Mouse (Mus musculus) T-helper 17 cell (primary cell): ENCODE data around the gene Sympk.
"Not testable (repeated sequence)": the region's sequence is repeated elsewhere in the genome, so short reads cannot be mapped to it uniquely, and the experiment has no call there.

Experiments used
- in situ Hi-C, 2 experiments: fragments of 300-600 bp; cut with MboI, MseI; formaldehyde crosslinking; loops; 1 replicate in 1 of 2; 2 replicates in 1 of 2; pipeline ENCODE4 v1.15.1; 2025; ENCODE audit warnings: high pct_unique_total_duplicates in 2 of 2

Gene Sympk

GRCm38 (mm10) chr7:19051161-19051560, 27.0 kb downstream of the Sympk start:
- in situ Hi-C loops: no loop called here

- in situ Hi-C loops: no loop called here
Measured at GRCm38 (mm10) chr7:19052345-19053135, 28.4 kb downstream of the Sympk start.

GRCm38 (mm10) chr7:19053136-19053532, 29.0 kb downstream of the Sympk start:
- in situ Hi-C loops: no loop called here

DNA sequence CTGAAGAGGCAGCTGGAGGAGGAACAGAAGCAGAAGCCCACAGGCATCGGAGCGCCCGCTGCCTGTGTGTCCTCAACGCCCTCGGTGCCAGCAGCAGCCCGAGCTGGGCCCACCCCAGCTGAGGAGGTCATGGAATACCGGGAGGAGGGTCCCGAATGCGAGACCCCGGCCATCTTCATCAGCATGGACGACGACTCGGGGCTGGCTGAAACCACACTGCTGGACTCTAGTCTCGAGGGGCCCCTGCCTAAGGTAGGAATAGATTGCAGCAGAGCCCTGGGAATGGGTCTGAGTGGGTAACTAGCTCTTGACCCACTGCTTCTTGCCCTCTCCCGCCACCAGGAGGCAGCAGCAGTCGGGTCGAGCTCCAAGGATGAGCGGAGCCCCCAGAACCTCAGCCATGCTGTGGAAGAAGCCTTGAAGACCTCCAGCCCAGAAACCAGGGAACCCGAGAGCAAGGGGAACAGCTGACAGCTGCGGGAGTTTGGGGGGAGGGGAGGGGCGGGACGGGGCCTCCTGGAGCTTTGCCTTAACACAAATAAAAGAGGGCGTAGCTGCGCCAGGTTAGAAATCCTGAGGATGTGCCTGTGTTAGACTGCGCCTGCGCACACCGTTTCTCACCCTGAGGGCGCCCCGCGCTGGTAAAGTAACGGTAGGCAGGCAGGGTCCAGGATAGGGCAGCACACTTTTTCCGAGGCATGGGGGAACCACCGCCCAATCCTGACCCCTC, 30.0 kb downstream of the Sympk start, which contains the start of gene Rsph6a:
TSS of gene Rsph6a (plus strand) at position 644 of the 730 bp plus-strand sequence.
- in situ Hi-C loops: no loop called here

DNA sequence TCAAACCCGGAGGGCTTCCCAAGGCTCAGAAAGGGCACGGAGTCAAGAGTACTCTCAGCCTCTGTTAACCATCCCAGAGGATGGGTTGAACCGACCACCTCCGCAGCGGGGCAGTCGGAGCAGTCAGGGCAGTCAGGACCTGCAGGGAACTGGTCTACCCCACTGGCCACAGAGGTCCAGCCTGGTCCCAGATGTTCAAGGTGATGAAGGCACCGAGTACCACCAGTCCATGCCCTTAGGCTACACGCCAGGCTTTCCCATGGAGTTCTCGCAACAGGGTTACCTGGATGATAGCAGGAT, 30.6 kb downstream of the Sympk start:
- in situ Hi-C loops: no loop called here

DNA sequence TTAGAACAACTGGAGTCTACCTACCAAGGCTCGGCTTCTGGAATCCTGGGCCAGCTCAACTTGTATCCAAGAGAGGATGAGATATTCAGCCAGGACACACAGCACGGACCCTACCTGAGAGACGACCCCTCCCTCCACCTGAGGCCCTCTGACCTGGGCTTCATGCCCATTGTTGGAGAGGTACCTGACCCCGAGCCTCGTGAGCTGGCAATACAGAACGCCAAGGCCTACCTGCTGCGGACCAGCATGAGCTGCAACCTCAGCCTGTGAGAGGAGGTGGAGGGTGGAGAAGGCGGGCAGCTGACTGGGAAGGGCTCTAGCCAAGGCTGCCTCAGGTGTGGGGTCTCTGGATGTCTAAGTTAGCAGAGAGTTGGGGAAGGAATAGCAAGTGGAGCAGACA, 30.9 kb downstream of the Sympk start:
- in situ Hi-C loops: no loop called here

DNA sequence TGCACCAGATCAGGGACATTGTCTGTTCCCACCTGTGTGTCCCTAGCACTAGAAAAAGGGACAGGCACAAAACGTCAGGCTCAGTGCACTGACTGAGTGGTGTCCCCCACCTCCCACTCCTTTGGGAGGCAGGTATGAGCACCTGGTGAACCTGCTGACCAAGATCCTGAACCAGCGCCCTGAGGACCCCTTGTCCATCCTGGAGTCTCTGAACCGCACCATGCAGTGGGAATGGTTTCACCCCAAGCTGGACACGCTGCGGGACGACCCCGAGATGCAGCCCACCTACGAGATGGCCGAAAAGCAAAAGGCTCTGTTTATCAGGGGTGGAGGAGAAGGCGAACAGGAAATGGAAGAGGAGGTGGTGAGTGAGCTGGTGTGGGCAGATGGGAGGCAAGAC, 33.2 kb downstream of the Sympk start:
- in situ Hi-C loops: no loop called here

DNA sequence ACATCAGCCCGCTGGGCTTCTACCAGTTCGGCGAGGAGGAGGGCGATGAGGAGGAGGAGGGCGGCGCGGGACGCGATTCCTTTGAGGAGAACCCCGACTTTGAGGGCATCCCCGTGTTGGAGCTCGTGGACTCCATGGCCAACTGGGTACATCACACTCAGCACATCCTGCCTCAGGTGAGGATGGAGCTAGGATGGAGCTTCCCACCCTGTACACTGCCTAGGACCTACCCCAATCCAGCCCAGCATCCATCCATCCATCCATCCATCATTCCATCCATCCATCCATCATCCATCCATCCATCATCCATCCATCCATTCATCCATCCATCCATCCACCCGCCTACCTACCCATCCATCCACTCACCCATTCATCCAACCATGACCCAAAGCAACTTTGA, 41.7 kb downstream of the Sympk start:
- in situ Hi-C loops: no loop called here

- in situ Hi-C loops: no loop called here
Measured at GRCm38 (mm10) chr7:19067063-19067462, 42.9 kb downstream of the Sympk start.

DNA sequence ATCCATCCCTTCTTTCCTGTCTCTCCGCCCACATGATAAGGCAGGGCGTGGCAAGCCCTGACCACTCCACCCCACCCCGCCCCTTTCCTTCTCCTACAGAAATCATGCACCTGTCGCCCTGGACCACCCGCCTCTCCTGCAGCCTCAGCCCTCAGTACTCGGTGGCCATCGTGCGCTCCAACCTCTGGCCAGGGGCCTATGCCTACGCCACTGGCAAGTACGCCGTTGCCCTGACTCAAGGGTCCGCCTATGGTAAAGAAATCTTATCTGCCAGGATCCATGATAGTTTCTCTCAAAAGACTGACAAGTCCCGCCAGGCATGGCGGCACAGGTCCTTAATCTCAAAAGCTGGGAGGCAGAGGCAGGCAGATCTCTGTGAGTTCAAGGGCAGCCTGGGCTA, 43.8 kb downstream of the Sympk start:
- in situ Hi-C loops: no loop called here

DNA sequence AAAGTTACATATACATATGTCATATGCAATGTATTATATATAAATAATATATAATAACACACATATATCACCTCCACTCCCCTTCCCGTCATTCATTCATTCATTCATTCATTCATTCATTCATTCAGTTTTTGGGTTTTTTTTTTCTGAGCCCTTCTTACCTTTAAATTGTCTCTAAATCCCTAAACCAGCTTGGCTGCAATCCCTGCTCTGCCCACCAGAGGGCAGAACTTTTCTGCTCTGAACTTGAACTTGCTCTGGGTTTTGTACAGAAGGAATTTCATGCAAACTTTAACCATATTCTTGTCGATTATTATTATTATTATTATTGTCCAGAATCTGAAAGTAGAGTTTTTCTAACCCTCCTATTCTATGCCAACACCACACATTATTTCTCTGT, 44.5 kb downstream of the Sympk start:
- in situ Hi-C loops: no loop called here

GRCm38 (mm10) chr7:19069500-19069899, 45.3 kb downstream of the Sympk start:
- in situ Hi-C loops: no loop called here

DNA sequence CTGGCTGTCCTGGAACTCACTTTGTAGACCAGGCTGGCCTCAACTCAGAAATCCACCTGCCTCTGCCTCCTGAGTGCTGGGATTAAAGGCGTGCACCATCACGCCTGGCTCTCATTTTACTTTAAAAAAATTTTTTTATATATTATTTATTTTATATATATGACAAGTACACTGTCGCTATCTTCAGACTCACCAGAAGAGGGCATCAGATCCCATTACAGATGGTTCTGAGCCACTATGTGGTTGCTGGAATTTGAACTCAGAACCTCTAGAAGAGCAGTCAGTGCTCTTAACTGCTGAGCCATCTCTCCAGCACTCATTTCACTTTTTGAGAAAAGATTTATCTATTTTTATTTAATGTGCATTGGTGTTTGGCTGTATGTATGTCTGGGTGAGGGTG, 46.8 kb downstream of the Sympk start:
- in situ Hi-C loops: not testable (repeated sequence)

DNA sequence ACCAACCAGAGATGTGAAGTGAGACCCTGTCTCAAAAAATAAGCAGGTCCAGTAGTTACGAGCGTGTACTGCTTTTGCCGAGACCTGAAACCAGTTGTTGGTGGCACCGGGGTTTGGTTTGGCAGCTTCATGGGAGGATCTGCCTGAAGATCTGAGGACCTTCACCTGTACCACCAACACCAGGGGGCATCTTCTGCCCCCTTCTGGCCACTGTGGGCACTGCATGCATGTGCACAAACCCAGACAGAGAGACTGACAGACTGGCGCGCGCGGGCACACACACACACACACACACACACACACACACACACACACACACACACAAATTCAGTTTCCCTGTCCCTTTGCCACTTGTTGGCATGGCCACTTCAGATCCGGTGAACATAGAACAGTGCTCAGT, 49.3 kb downstream of the Sympk start:
- in situ Hi-C loops: no loop called here

DNA sequence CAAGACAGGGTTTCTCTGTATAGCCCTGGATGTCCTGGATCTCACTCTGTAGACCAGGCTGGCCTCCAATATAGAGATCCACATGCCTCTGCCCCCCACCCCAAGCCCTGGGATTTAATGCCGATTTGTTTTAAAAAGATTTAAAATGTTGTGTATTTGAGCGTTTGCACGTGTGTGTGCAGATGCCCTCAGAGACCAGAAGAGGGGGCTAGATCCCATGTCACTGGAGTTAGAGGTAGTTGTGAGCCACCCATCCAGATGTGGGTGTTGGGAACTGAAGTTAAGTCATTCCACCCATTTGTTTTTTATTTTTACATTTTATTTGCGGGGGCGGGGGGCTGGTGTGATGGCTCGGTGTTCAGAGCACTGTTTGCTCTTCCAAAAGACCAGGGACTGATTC, 50.3 kb downstream of the Sympk start:
- in situ Hi-C loops: no loop called here

DNA sequence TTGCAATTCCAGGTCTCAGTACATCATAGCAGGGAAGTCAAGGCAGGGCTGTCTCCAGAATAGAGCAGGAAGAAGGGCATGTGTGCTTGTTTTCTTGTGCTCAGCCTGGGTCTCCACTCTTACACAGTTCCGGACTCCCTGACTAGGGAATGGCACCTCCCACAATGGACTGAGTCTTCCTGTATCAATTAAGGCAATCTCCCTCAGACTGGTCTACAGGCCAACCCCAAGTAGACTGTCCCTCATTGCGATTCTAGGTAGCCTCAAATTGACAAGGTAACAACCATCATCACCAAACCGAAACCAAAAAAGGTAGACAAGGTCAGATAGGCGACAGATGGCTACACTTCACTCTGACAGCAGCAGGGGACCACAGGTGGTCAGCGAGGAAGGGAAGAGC, 51.1 kb downstream of the Sympk start:
- in situ Hi-C loops: no loop called here

- in situ Hi-C loops: no loop called here
Measured at GRCm38 (mm10) chr7:19075723-19076585, 51.8 kb downstream of the Sympk start, which contains the start of gene Dmwd. Gene Dmwd (plus strand): TSS chr7:19076227.

- in situ Hi-C loops: no loop called here
Measured at GRCm38 (mm10) chr7:19076586-19076991, 52.4 kb downstream of the Sympk start.

DNA sequence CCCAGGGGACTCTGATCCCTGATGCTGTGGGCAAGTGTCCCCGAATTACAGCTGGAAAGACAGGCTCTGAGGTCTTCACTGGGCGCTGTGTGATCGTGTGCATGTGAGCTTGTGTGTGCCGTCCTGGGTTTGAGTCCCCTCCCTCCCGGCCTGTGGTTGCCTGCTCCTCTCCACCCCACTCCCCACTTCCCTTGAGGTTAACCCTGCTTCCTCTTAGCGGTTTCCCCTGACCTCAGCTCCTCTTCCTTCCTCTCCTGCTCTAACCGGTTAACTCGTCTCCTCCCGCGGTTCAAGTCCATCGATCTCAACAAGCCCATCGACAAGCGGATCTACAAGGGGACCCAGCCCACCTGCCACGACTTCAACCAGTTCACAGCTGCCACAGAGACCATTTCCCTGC, 53.6 kb downstream of the Sympk start:
- in situ Hi-C loops: no loop called here

GRCm38 (mm10) chr7:19078732-19079131, 54.6 kb downstream of the Sympk start:
- in situ Hi-C loops: no loop called here

DNA sequence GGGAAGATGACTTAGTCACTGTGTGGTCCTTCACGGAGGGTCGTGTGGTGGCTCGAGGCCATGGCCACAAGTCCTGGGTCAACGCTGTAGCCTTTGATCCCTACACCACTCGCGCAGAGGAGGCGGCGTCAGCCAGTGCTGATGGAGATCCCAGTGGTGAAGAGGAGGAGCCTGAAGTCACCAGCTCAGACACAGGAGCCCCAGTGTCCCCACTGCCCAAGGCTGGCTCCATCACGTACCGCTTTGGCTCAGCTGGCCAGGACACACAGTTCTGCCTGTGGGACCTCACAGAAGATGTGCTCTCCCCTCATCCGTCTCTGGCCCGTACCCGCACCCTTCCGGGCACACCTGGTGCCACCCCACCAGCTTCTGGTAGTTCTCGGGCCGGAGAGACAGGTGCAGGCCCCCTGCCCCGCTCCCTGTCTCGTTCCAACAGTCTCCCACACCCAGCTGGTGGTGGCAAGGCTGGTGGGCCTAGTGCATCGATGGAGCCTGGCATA, 56.3 kb downstream of the Sympk start:
- in situ Hi-C loops: no loop called here

DNA sequence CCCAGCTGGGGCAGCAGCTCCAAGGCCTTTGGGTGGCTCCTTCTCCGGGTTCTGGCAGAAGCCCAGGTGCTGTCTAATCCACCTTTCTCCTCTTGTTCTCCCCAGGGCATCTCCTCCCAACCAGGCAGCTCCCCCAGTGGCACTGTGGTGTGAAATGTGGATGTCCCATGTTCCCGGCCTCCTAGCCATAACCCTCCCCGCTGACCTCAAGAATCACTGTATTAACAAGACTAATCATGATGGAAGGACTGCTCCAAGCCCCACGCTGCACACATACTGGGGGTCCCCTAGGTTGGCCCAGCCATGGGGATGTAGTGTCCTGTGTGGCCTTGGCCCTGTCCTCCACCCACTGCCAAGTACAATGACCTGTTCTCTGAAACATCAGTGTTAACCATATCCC, 58.0 kb downstream of the Sympk start:
- in situ Hi-C loops: no loop called here
